Mouse (Mus musculus) lung, adult 2 months (tissue): ENCODE measurements around the gene Rab3d.

Experiments
- CTCF ChIP-seq: fragments of 200-500 bp; IDR thresholded peaks from 2 replicates; pipeline ENCODE4 v1.5.1; 2011; ENCODE audit warnings: mild to moderate bottlenecking, low read length, control low read depth; ENCODE audit not compliant: insufficient read depth
- POLR2A ChIP-seq: fragments of 200-500 bp; IDR thresholded peaks from 2 replicates; pipeline ENCODE4 v1.6.1; 2011; ENCODE audit warnings: low read depth, mild to moderate bottlenecking, control low read depth, low read length, borderline replicate concordance; ENCODE audit errors: extremely low read depth

DNA sequence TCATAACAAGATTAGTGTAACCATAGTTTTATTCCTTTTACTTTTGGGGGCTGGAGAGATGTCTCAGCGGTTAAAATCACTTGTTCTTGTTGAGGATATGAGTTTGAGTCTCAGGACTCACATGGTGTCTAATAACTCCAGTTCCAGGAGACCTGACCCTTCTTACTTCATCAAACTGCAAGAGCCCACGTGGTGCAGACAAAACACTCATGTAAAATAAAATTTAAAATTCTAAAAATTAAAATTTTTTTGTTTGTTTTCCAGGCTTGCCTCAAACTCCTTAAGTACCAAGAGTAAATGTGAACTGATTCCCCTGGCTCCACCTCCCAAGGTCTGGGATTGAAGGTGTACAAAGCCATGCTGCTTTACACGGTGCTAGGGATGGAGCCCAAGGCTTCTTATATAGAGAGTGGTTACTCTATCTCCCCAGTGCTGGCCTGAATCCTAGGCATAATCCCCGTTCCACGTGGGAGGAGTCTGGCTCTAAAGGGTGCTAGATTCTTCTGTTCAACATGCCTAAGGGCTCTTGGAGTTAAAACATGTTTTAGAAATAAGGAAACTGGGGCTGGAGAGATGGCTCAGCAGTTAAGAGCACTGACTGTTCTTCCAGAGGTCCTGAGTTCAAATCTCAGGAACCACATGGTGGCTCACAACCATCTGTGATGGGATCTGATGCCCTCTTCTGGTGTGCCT is 846 bp upstream of the Rab3d start:
- no peak for TF ChIP-seq CTCF
- no peak for TF ChIP-seq POLR2A
